Comparison of ENCODE assay signal across 8 mouse cellular contexts in genomic region chr9:59749581-59750265, GRCm38 (mm10). TPM values are rescaled to one million over a fixed set of nuclear protein-coding genes. Genes with fewer than 3 reads are reported as not detected.
DNase-seq lines count a peak whose midpoint lies in the region; ATAC-seq and TF ChIP-seq lines count a peak whose summit lies in the region.

No protein-coding gene starts in this region.

- H3K4me3 ChIP-seq in heart, embryonic 15.5 days = peak overlapping the region; percentile 82
- H3K4me3 ChIP-seq in forebrain, embryonic 15.5 days = peak overlapping the region; percentile 80
- peak overlapping the region; percentile 93 for H3K4me3 ChIP-seq in liver, postnatal 0 days (ENCODE audit: low read depth, low read length)

- peak overlapping the region; percentile 94 for H3K27ac ChIP-seq in heart, embryonic 15.5 days
- H3K27ac ChIP-seq in forebrain, embryonic 15.5 days (replicated peaks) = peak overlapping the region; percentile 94
- peak overlapping the region; percentile 94 for H3K27ac ChIP-seq in liver, postnatal 0 days (ENCODE audit: low read depth)

- ATAC-seq in heart, embryonic 15.5 days (replicated peaks; ENCODE audit: insufficient number of reproducible peaks, insufficient read depth, low FRiP score, low read depth) = no peak
- no peak for ATAC-seq in forebrain, embryonic 15.5 days (replicated peaks)
- no peak for ATAC-seq in liver, postnatal 0 days

- no peak for TF ChIP-seq CTCF in liver, postnatal 0 days (IDR thresholded peaks at IDR 0.05; ENCODE audit: low read depth)

- DNase-seq in heart, adult 8-10 months (ENCODE audit: low spot score) = no peak
- DNase-seq in MN1 (ENCODE audit: low spot score) = peak; percentile 24
- no peak for DNase-seq in liver, postnatal 0 days
- no peak for DNase-seq in retina, embryonic 14.5 days (ENCODE audit: low spot score)
- DNase-seq in layer of hippocampus, postnatal 25 days (ENCODE audit: extremely low spot score in 1 of 2, low spot score in 1 of 2) = no peak
- DNase-seq in lung, adult 18-20 months = no peak

- H3K4me2 ChIP-seq in heart, embryonic 15.5 days = peak overlapping the region; percentile 76
- peak overlapping the region; percentile 56 for H3K4me2 ChIP-seq in forebrain, embryonic 15.5 days (replicated peaks)
- H3K4me2 ChIP-seq in liver, postnatal 0 days (ENCODE audit: low read depth, low read length) = peak overlapping the region; percentile 97

- 25% methylated on average over 12 of the region's 12 CpGs for WGBS in heart, embryonic 15.5 days
- 29% methylated on average over 12 of the region's 12 CpGs for WGBS in forebrain, embryonic 15.5 days
- 26% methylated on average over 12 of the region's 12 CpGs for WGBS in liver, postnatal 0 days (ENCODE audit: insufficient replicate concordance)

- H3K9me3 ChIP-seq in heart, embryonic 15.5 days (replicated peaks) = no peaks in the 10 kb centered on the region
- no peaks in the 10 kb centered on the region for H3K9me3 ChIP-seq in forebrain, embryonic 15.5 days
- no peaks in the 10 kb centered on the region for H3K9me3 ChIP-seq in liver, postnatal 0 days (ENCODE audit: low read length)

- H3K9ac ChIP-seq in heart, embryonic 15.5 days = peak overlapping the region; percentile 74
- peak overlapping the region; percentile 62 for H3K9ac ChIP-seq in forebrain, embryonic 15.5 days (replicated peaks)
- H3K9ac ChIP-seq in liver, postnatal 0 days (replicated peaks) = peak overlapping the region; percentile 66

- no peaks in the 10 kb centered on the region for H3K27me3 ChIP-seq in heart, embryonic 15.5 days
- no peaks in the 10 kb centered on the region for H3K27me3 ChIP-seq in forebrain, embryonic 15.5 days
- no peaks in the 10 kb centered on the region for H3K27me3 ChIP-seq in liver, postnatal 0 days (ENCODE audit: insufficient read depth, low read length)

- H3K4me1 ChIP-seq in heart, embryonic 15.5 days (replicated peaks) = peaks cover 16% of the 10 kb centered on the region
- H3K4me1 ChIP-seq in forebrain, embryonic 15.5 days = peaks cover 16% of the 10 kb centered on the region
- peaks cover 20% of the 10 kb centered on the region for H3K4me1 ChIP-seq in liver, postnatal 0 days (ENCODE audit: insufficient read depth)

- TF ChIP-seq EP300 in liver, postnatal 0 days (IDR thresholded peaks at IDR 0.05; ENCODE audit: low read depth) = no peak

- no peaks in the 10 kb centered on the region for H3K36me3 ChIP-seq in heart, embryonic 15.5 days
- H3K36me3 ChIP-seq in forebrain, embryonic 15.5 days = no peaks in the 10 kb centered on the region
- H3K36me3 ChIP-seq in liver, postnatal 0 days (replicated peaks; ENCODE audit: insufficient read depth, low read length) = no peaks in the 10 kb centered on the region

RNA-seq across cellular contexts. Expression of gene Senp8, which starts 0.8 kb away (rescaled TPM):
- 10.5 and 10.6 TPM in 2 replicates for polyA plus RNA-seq in heart, embryonic 15.5 days (2015; fragmentation: Nextera tagmentation; extraction: Ambion mirVana)
- total RNA-seq in heart, adult 8-10 months (2022) = 10 to 100 TPM in 3 of 4 experiments, 1 to 10 TPM in 1; 6.8 to 11.6 (median 10.9) TPM
- 10.1 and 11.1 TPM in 2 replicates for polyA plus RNA-seq in forebrain, embryonic 15.5 days (2015; fragmentation: Nextera tagmentation; extraction: Ambion mirVana)
- 1.6 and 2.1 TPM in 2 replicates for polyA plus RNA-seq in liver, postnatal 0 days (2015; fragmentation: Nextera tagmentation; extraction: Ambion mirVana)
- total RNA-seq in layer of hippocampus, postnatal 25 days (2021) = 1 to 10 TPM; 9.2 to 9.7 TPM

RNA-seq across cellular contexts. Expression of gene Myo9a, which starts 1.0 kb away (rescaled TPM):
- polyA plus RNA-seq in heart, embryonic 15.5 days (2015; fragmentation: Nextera tagmentation; extraction: Ambion mirVana) = 7.7 and 9.1 TPM in 2 replicates
- total RNA-seq in heart, adult 8-10 months (2022) = 10 to 100 TPM; 11.2 to 12.4 (median 11.4) TPM
- 22.7 and 25.5 TPM in 2 replicates for polyA plus RNA-seq in forebrain, embryonic 15.5 days (2015; fragmentation: Nextera tagmentation; extraction: Ambion mirVana)
- 2.7 and 2.9 TPM in 2 replicates for polyA plus RNA-seq in liver, postnatal 0 days (2015; fragmentation: Nextera tagmentation; extraction: Ambion mirVana)
- 10 to 100 TPM; 57.4 to 66.3 TPM for total RNA-seq in layer of hippocampus, postnatal 25 days (2021)
